Mouse (Mus musculus): ENCODE results near the gene Bud31. TPM values are rescaled to one million over a fixed set of nuclear protein-coding genes. Genes with fewer than 3 reads are reported as not detected.
A peak's percentile ranks its signal among the peaks of the same experiment; 100 is the strongest.
"Not testable (repeated sequence)": the region's sequence is repeated elsewhere in the genome, so short reads cannot be mapped to it uniquely, and the experiment has no call there.

Bud31 gene
- polyA plus RNA-seq, 1 experiment from 2014 or later, result 250 TPM

DNA sequence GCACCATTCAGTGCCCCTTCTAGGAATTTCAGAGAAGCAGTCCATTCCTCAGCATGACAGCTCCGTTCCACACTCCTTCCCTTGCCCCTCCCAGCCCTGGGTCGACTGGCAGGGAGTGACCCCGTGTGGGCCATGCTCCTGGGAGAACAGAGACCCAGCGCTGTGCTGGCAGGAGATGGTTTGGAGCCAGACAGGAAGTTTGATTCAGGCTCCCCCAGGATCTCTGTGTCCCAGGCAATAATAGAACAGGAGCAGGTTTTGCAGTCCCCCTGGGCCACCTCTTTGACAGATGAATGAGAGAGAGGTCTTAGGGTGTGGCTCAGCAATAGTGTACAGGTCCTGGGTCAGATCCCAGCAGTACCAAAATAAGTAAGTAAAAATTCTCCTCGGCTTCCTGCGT lies 22.2 kb upstream of the Bud31 start:
- H3K36me3 ChIP-seq (ENCODE audit: control insufficient read depth, insufficient read depth, low read length), result no peaks in the 10 kb centered on the region
- ATAC-seq (ENCODE audit: insufficient read depth, low FRiP score, low TSS enrichment) (no peak), DNase-seq (ENCODE audit: low spot score) (no peak)
- H3K27me3 ChIP-seq (ENCODE audit: control insufficient read depth, insufficient read depth, low read length), result peaks cover 11% of the 10 kb centered on the region; the same call in 1 of the 2 replicates
- whole genome bisulfite sequencing, result 64% methylated on average over 6 of the region's 6 CpGs
- no peaks in the 10 kb centered on the region for H3K9me3 ChIP-seq (ENCODE audit: control insufficient read depth, low read length)
- no peak overlapping the region for H3K4me3 ChIP-seq (ENCODE audit: low read depth, low read length)
- no peak overlapping the region for H3K27ac ChIP-seq (ENCODE audit: low read depth, low read length)
- H3K9ac ChIP-seq (ENCODE audit: low read length), result no peak overlapping the region
- no peak overlapping the region for H3K4me2 ChIP-seq (ENCODE audit: low read depth)
- H3K4me1 ChIP-seq (ENCODE audit: control insufficient read depth, insufficient read depth, low read length), result 0 out of 2 replicates have a peak, but pooled peaks cover 3% of the 10 kb centered on the region

DNA sequence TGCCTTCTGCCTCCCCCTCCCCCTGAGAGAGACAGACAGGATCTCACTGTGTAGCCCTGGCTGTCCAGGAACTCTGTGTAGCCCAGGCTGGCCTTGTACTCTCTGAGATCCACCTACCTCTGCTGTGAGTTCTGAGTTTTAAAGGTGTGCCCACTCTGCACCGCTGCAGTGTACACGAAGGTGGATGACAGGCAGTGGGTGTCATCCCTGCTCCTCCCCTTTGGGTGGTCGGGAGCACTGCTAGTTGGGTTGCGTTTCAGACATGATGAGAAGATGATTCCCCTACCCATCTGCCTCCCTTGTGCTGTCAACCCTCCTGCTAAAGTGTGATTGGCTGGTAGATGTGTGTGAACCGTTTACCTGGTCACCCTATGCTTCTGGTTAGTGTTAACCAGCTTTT lies 21.7 kb upstream of the Bud31 start:
- H3K9ac ChIP-seq (ENCODE audit: low read length), result no peak overlapping the region
- 89% methylated on average over 5 of the region's 5 CpGs for WGBS
- H3K9me3 ChIP-seq (ENCODE audit: control insufficient read depth, low read length), result no peaks in the 10 kb centered on the region
- H3K36me3 ChIP-seq (ENCODE audit: control insufficient read depth, insufficient read depth, low read length), result no peaks in the 10 kb centered on the region
- H3K27me3 ChIP-seq (ENCODE audit: control insufficient read depth, insufficient read depth, low read length), result peaks cover 11% of the 10 kb centered on the region; the same call in 1 of the 2 replicates
- no peak overlapping the region for H3K27ac ChIP-seq (ENCODE audit: low read depth, low read length)
- 0 out of 2 replicates have a peak, but pooled peaks cover 3% of the 10 kb centered on the region for H3K4me1 ChIP-seq (ENCODE audit: control insufficient read depth, insufficient read depth, low read length)
- no peak for DNase-seq (ENCODE audit: low spot score)
- ATAC-seq (ENCODE audit: insufficient read depth, low FRiP score, low TSS enrichment), result no peak
- H3K4me2 ChIP-seq (ENCODE audit: low read depth), result no peak overlapping the region
- no peak overlapping the region for H3K4me3 ChIP-seq (ENCODE audit: low read depth, low read length)

DNA sequence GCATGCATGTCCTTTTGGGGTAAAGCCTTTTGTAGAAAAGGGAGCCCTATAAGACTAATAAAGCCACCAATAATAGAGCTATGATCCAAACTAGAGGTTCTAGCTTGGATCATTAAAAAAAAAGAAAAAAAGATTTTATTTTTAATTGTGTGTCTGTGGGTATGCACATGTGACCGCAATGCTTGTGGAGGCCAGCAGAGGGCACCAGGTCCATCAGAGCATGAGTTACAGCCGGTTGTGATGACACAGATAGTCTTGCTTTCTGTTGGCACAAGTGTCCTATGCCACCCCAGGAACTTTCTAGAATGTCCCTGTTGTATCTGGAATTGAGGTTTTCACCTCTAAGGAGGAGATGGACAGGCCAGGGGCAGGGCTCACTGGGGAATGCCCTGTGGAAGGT lies 20.8 kb upstream of the Bud31 start:
- no peaks in the 10 kb centered on the region for H3K36me3 ChIP-seq (ENCODE audit: control insufficient read depth, insufficient read depth, low read length)
- H3K9ac ChIP-seq (ENCODE audit: low read length), result no peak overlapping the region
- ATAC-seq (ENCODE audit: insufficient read depth, low FRiP score, low TSS enrichment), result no peak
- WGBS, result 88% methylated on average over 2 of the region's 2 CpGs
- no peak overlapping the region for H3K4me2 ChIP-seq (ENCODE audit: low read depth)
- H3K4me1 ChIP-seq (ENCODE audit: control insufficient read depth, insufficient read depth, low read length), result no peaks in the 10 kb centered on the region
- H3K27me3 ChIP-seq (ENCODE audit: control insufficient read depth, insufficient read depth, low read length), result peaks cover 6% of the 10 kb centered on the region; the same call in 1 of the 2 replicates
- H3K9me3 ChIP-seq (ENCODE audit: control insufficient read depth, low read length), result no peaks in the 10 kb centered on the region
- no peak overlapping the region for H3K4me3 ChIP-seq (ENCODE audit: low read depth, low read length)
- no peak for DNase-seq (ENCODE audit: low spot score)
- no peak overlapping the region for H3K27ac ChIP-seq (ENCODE audit: low read depth, low read length)

DNA sequence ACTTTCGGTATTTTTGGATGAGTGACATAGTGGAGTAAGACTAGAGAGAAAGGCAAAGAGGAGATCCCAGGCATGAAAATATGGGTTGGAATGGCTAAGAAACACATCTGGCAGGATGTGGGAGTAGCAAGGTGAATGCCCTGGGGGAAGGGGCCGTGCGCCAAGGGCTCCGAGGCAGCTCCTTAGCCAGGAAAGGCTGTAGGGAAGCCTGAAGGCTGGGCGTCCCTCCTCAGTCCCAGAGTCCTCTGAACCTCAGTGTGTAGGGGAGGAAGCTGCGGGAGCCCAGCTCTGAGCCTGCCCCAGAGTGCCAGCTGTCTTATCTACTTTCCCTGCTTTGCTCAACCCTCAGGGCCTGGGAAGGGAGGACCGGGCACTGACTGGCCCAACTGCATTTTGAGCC lies 19.2 kb upstream of the Bud31 start:
- Histone ChIP-seq H3K36me3 (ENCODE audit: control insufficient read depth, insufficient read depth, low read length) (no peaks in the 10 kb centered on the region), H3K4me1 (ENCODE audit: control insufficient read depth, insufficient read depth, low read length) (no peaks in the 10 kb centered on the region), H3K27ac (ENCODE audit: low read depth, low read length) (no peak overlapping the region), H3K4me2 (ENCODE audit: low read depth) (no peak overlapping the region), H3K9me3 (ENCODE audit: control insufficient read depth, low read length) (no peaks in the 10 kb centered on the region), H3K27me3 (ENCODE audit: control insufficient read depth, insufficient read depth, low read length) (no peaks in the 10 kb centered on the region), H3K4me3 (ENCODE audit: low read depth, low read length) (no peak overlapping the region), H3K9ac (ENCODE audit: low read length) (no peak overlapping the region)
- DNase-seq (ENCODE audit: low spot score) (peak; percentile 9), ATAC-seq (ENCODE audit: insufficient read depth, low FRiP score, low TSS enrichment) (no peak)
- 70% methylated on average over 7 of the region's 7 CpGs for WGBS

DNA sequence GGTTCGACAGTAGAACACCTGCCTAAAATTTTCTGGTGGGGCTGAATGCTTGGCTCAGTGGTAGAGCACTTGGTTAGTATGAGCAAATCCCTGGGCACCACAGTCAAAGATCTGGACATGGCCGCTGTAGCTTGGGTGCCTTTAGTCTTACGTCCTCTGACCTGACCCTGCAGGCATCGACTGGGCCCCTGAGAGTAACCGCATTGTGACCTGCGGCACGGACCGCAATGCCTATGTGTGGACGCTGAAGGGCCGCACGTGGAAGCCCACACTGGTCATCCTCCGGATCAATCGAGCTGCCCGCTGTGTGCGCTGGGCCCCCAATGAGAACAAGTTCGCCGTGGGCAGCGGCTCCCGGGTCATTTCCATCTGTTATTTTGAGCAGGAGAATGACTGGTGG lies 16.8 kb upstream of the Bud31 start:
- 92% methylated on average over 19 of the region's 19 CpGs for WGBS
- Histone ChIP-seq H3K4me2 (ENCODE audit: low read depth) (no peak overlapping the region), H3K27ac (ENCODE audit: low read depth, low read length) (no peak overlapping the region), H3K36me3 (ENCODE audit: control insufficient read depth, insufficient read depth, low read length) (peaks cover 2% of the 10 kb centered on the region; the same call in 1 of the 2 replicates), H3K4me3 (ENCODE audit: low read depth, low read length) (no peak overlapping the region), H3K4me1 (ENCODE audit: control insufficient read depth, insufficient read depth, low read length) (no peaks in the 10 kb centered on the region), H3K9me3 (ENCODE audit: control insufficient read depth, low read length) (no peaks in the 10 kb centered on the region), H3K9ac (ENCODE audit: low read length) (no peak overlapping the region), H3K27me3 (ENCODE audit: control insufficient read depth, insufficient read depth, low read length) (no peaks in the 10 kb centered on the region)
- ATAC-seq (ENCODE audit: insufficient read depth, low FRiP score, low TSS enrichment) (no peak), DNase-seq (ENCODE audit: low spot score) (no peak)

DNA sequence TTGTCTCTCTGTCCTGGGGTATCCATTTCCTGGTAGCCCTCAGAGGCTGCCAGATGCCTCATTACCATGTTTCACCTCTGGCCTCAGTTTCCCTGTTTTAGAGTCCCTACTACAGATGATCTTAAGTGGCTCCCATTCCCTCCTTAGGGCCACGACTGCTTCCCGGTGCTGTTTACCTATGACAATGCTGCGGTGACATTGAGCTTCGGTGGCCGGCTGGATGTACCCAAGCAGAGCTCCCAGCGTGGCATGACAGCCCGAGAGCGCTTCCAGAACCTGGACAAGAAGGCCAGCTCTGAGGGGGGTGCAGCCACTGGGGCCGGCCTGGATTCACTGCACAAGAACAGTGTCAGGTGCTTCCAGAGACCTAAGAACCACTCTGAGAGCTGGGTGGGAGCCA lies 13.6 kb upstream of the Bud31 start:
- H3K4me3 ChIP-seq (ENCODE audit: low read depth, low read length), result no peak overlapping the region
- H3K27me3 ChIP-seq (ENCODE audit: control insufficient read depth, insufficient read depth, low read length), result no peaks in the 10 kb centered on the region
- 95% methylated on average over 9 of the region's 9 CpGs for WGBS
- H3K36me3 ChIP-seq (ENCODE audit: control insufficient read depth, insufficient read depth, low read length), result peaks cover 18% of the 10 kb centered on the region
- H3K27ac ChIP-seq (ENCODE audit: low read depth, low read length), result no peak overlapping the region
- no peak for ATAC-seq (ENCODE audit: insufficient read depth, low FRiP score, low TSS enrichment)
- no peak overlapping the region for H3K4me2 ChIP-seq (ENCODE audit: low read depth)
- H3K9me3 ChIP-seq (ENCODE audit: control insufficient read depth, low read length), result no peaks in the 10 kb centered on the region
- no peak overlapping the region for H3K9ac ChIP-seq (ENCODE audit: low read length)
- DNase-seq (ENCODE audit: low spot score), result no peak
- no peaks in the 10 kb centered on the region for H3K4me1 ChIP-seq (ENCODE audit: control insufficient read depth, insufficient read depth, low read length)

DNA sequence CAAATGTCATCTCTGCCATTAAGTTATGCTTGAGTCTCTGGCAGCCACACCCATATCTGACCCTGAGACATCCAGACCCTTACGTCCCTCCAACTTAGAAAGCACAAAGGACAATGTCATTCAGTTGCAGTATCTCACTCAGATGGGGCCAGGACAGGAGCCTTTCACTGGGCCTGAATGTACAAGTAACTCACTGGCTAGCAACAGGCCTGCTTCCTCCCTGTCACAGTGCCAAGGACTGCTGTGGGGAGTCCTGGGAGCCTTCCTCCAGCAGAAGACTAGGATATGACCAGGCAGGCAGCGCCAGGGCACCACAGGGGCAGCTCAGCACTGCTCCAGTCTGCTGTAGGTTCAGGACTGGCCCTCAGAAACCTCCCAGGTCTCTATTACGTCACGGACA lies 11.0 kb upstream of the Bud31 start:
- H3K36me3 ChIP-seq (ENCODE audit: control insufficient read depth, insufficient read depth, low read length), result peaks cover 36% of the 10 kb centered on the region

DNA sequence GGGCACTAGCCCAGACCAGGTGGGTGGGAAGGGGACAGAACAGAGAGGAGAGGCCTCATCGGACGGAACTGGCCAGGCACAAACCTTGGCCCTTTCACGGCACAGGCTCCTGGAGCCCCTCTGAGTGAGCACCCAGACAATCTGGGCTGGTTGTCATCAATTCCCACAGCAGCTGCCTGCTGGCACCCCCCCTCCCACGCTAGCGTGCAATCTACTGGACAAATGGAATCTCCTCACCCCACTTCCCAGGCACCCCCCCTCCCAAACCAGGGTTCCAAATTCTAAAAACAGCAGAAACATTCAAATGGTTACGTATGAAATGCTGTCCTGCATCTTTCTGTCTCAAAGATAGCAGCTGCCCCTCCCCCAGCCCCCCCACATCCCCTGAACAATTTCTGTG lies 10.4 kb upstream of the Bud31 start:
- not testable (repeated sequence) for H3K9me3 ChIP-seq (ENCODE audit: control insufficient read depth, low read length); H3K27ac ChIP-seq (ENCODE audit: low read depth, low read length); DNase-seq (ENCODE audit: low spot score); H3K27me3 ChIP-seq (ENCODE audit: control insufficient read depth, insufficient read depth, low read length); H3K4me1 ChIP-seq (ENCODE audit: control insufficient read depth, insufficient read depth, low read length); H3K9ac ChIP-seq (ENCODE audit: low read length); ATAC-seq (ENCODE audit: insufficient read depth, low FRiP score, low TSS enrichment); H3K4me2 ChIP-seq (ENCODE audit: low read depth); H3K4me3 ChIP-seq (ENCODE audit: low read depth, low read length)
- peaks cover 41% of the 10 kb centered on the region for H3K36me3 ChIP-seq (ENCODE audit: control insufficient read depth, insufficient read depth, low read length)
- 93% methylated on average over 2 of the region's 6 CpGs for WGBS

More for the DNA sequence above, 11.0 kb upstream of the Bud31 start:
- H3K4me1 ChIP-seq (ENCODE audit: control insufficient read depth, insufficient read depth, low read length), result no peaks in the 10 kb centered on the region
- H3K9ac ChIP-seq (ENCODE audit: low read length), result no peak overlapping the region
- DNase-seq (ENCODE audit: low spot score) (no peak), ATAC-seq (ENCODE audit: insufficient read depth, low FRiP score, low TSS enrichment) (no peak)
- no peak overlapping the region for H3K4me2 ChIP-seq (ENCODE audit: low read depth)
- 92% methylated on average over 4 of the region's 4 CpGs for WGBS
- H3K9me3 ChIP-seq (ENCODE audit: control insufficient read depth, low read length), result no peaks in the 10 kb centered on the region
- no peak overlapping the region for H3K4me3 ChIP-seq (ENCODE audit: low read depth, low read length)
- H3K27me3 ChIP-seq (ENCODE audit: control insufficient read depth, insufficient read depth, low read length), result no peaks in the 10 kb centered on the region
- no peak overlapping the region for H3K27ac ChIP-seq (ENCODE audit: low read depth, low read length)

DNA sequence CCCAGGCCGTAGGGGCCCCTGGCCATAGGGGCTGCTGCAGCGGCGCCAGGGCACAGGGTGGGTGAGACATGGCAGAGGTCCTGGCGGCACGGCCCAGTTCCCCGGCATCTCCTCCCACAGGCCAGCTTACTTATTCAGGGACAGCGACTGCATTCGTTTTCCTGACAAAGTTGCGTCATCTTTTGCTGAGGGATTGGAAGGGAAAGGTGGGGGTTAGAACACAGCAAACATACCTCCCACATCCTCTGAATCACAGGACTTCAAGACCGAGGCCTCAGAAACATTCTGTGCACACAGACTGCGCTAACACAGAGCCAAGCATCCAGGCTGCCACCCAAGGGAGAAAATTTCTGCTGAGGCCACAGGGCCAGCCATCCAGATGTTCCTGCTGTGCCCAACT lies 10.0 kb upstream of the Bud31 start:
- ATAC-seq (ENCODE audit: insufficient read depth, low FRiP score, low TSS enrichment) (no peak), DNase-seq (ENCODE audit: low spot score) (no peak)
- Histone ChIP-seq H3K9ac (ENCODE audit: low read length) (no peak overlapping the region), H3K36me3 (ENCODE audit: control insufficient read depth, insufficient read depth, low read length) (peaks cover 44% of the 10 kb centered on the region), H3K27me3 (ENCODE audit: control insufficient read depth, insufficient read depth, low read length) (no peaks in the 10 kb centered on the region), H3K4me2 (ENCODE audit: low read depth) (no peak overlapping the region), H3K4me3 (ENCODE audit: low read depth, low read length) (no peak overlapping the region), H3K27ac (ENCODE audit: low read depth, low read length) (no peak overlapping the region), H3K9me3 (ENCODE audit: control insufficient read depth, low read length) (no peaks in the 10 kb centered on the region), H3K4me1 (ENCODE audit: control insufficient read depth, insufficient read depth, low read length) (no peaks in the 10 kb centered on the region)
- 90% methylated on average over 11 of the region's 11 CpGs for WGBS

Measured in neural tube, embryonic 11.5 days (tissue).